ENCODE assay signal across 8 mouse cellular contexts in the genomic region with DNA sequence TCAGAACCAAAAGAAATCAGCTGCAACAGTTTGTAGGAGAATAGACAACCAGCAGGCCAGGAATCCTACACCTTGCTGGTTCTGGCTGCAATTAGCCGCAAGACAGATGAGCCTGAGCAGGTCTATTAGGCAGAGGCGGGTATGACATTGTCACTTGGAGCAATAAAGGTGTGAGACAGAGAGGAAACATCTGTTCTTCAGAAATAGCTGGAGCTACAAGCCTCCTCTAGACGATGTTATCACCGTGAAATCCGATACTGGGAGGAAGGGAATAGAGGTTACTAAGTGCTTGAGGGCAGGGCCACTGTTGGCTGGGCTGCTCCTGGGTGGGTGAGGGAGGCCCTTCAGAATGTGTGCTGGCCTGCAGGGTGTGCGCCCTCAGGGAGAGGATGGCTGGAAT.
DNase-seq lines count a peak whose midpoint lies in the region; ATAC-seq and TF ChIP-seq lines count a peak whose summit lies in the region.

No protein-coding gene starts in this region.

- TF ChIP-seq POLR2A in cerebellum, adult 2 months (IDR thresholded peaks at IDR 0.05; ENCODE audit: borderline replicate concordance, insufficient read depth, low read length), result no peak

- no peaks in the 10 kb centered on the region for H3K27me3 ChIP-seq in heart, embryonic 12.5 days (replicated peaks)
- H3K27me3 ChIP-seq in kidney, embryonic 16.5 days (ENCODE audit: insufficient read depth, low read length), result no peaks in the 10 kb centered on the region
- 0 out of 2 replicates have a peak, but pooled peaks cover 3% of the 10 kb centered on the region for H3K27me3 ChIP-seq in neural tube, embryonic 15.5 days (replicated peaks)
- no peaks in the 10 kb centered on the region for H3K27me3 ChIP-seq in cerebellum, adult 2 months (ENCODE audit: control insufficient read depth, insufficient read depth, low read length)

- peak; percentile 6 for DNase-seq in kidney, adult 18-20 months
- DNase-seq in kidney, adult 11 months, result no peak
- no peak for DNase-seq in liver
- DNase-seq in cerebellum, adult 2 months, result no peak
- DNase-seq in layer of hippocampus, adult 11-12 months (ENCODE audit: low spot score), result no peak

- H3K4me2 ChIP-seq in heart, embryonic 12.5 days, result peak overlapping the region; percentile 33; the same call in 1 of the 2 replicates
- H3K4me2 ChIP-seq in kidney, embryonic 16.5 days (replicated peaks; ENCODE audit: low read depth, low read length), result no peak overlapping the region; the same call in 1 of the 2 replicates
- no peak overlapping the region for H3K4me2 ChIP-seq in neural tube, embryonic 15.5 days

- peak overlapping the region; percentile 17; the same call in 1 of the 2 replicates for H3K27ac ChIP-seq in heart, embryonic 12.5 days (ENCODE audit: poor library complexity, severe bottlenecking)
- H3K27ac ChIP-seq in kidney, embryonic 16.5 days (ENCODE audit: low read length), result peak overlapping the region; percentile 81
- H3K27ac ChIP-seq in neural tube, embryonic 15.5 days (replicated peaks), result peak overlapping the region; percentile 56
- H3K27ac ChIP-seq in cerebellum, adult 2 months (ENCODE audit: insufficient read depth, low read length), result no peak overlapping the region

- no peak for TF ChIP-seq CTCF in cerebellum, adult 2 months (IDR thresholded peaks at IDR 0.05; ENCODE audit: borderline replicate concordance, insufficient read depth, low read depth, low read length)

- peaks cover 28% of the 10 kb centered on the region for H3K4me1 ChIP-seq in heart, embryonic 12.5 days (replicated peaks)
- H3K4me1 ChIP-seq in kidney, embryonic 16.5 days (ENCODE audit: insufficient read depth, low read length), result peaks cover 51% of the 10 kb centered on the region
- H3K4me1 ChIP-seq in neural tube, embryonic 15.5 days, result peaks cover 33% of the 10 kb centered on the region
- H3K4me1 ChIP-seq in cerebellum, adult 2 months (ENCODE audit: control insufficient read depth, insufficient read depth, low read length), result no peaks in the 10 kb centered on the region

- ATAC-seq in heart, embryonic 12.5 days (ENCODE audit: insufficient number of reproducible peaks, low FRiP score), result peak; percentile 52
- peak; percentile 85 for ATAC-seq in kidney, embryonic 16.5 days (ENCODE audit: low FRiP score, low TSS enrichment)
- ATAC-seq in neural tube, embryonic 15.5 days (ENCODE audit: low FRiP score), result no peak

- H3K4me3 ChIP-seq in heart, embryonic 12.5 days, result no peak overlapping the region
- H3K4me3 ChIP-seq in kidney, embryonic 16.5 days (ENCODE audit: low read length), result no peak overlapping the region
- no peak overlapping the region for H3K4me3 ChIP-seq in neural tube, embryonic 15.5 days (replicated peaks)
- no peak overlapping the region for H3K4me3 ChIP-seq in cerebellum, adult 2 months (replicated peaks; ENCODE audit: insufficient read depth, low read depth, low read length)

- H3K9me3 ChIP-seq in heart, embryonic 12.5 days (replicated peaks), result no peaks in the 10 kb centered on the region
- H3K9me3 ChIP-seq in kidney, embryonic 16.5 days (ENCODE audit: low read length), result no peaks in the 10 kb centered on the region
- H3K9me3 ChIP-seq in neural tube, embryonic 15.5 days (replicated peaks), result no peaks in the 10 kb centered on the region

- no peaks in the 10 kb centered on the region for H3K36me3 ChIP-seq in heart, embryonic 12.5 days
- H3K36me3 ChIP-seq in kidney, embryonic 16.5 days (ENCODE audit: insufficient read depth, low read length), result no peaks in the 10 kb centered on the region
- no peaks in the 10 kb centered on the region for H3K36me3 ChIP-seq in neural tube, embryonic 15.5 days

- WGBS in heart, embryonic 12.5 days, result 10% methylated on average over 6 of the region's 6 CpGs
- WGBS in kidney, embryonic 16.5 days, result 4% methylated on average over 6 of the region's 6 CpGs
- 24% methylated on average over 6 of the region's 6 CpGs for WGBS in neural tube, embryonic 15.5 days
- 74% methylated on average over 6 of the region's 6 CpGs for WGBS in cerebellum, adult 2 months

- no peak overlapping the region for H3K9ac ChIP-seq in heart, embryonic 12.5 days
- no peak overlapping the region for H3K9ac ChIP-seq in kidney, embryonic 16.5 days (replicated peaks; ENCODE audit: low read length)
- H3K9ac ChIP-seq in neural tube, embryonic 15.5 days (replicated peaks), result no peak overlapping the region
